Mouse (Mus musculus): ENCODE data around the gene Tmem256. TPM values are rescaled to one million over a fixed set of nuclear protein-coding genes. Genes with fewer than 3 reads are reported as not detected.
A peak's percentile ranks its signal among the peaks of the same experiment; 100 is the strongest.

The Tmem256 gene
- polyA plus RNA-seq, 1 experiment from 2014 or later = 395 TPM

- Histone ChIP-seq H3K9me3 (ENCODE audit: low read length) (no peaks in the 10 kb centered on the region), H3K4me3 (ENCODE audit: low read depth, low read length) (peak overlapping the region; percentile 82), H3K27me3 (replicated peaks; ENCODE audit: insufficient read depth, low read length) (no peaks in the 10 kb centered on the region), H3K4me1 (ENCODE audit: insufficient read depth, low read depth, low read length) (peaks cover 15% of the 10 kb centered on the region; the same call in 1 of the 2 replicates), H3K27ac (ENCODE audit: low read length) (peak overlapping the region; percentile 92), H3K4me2 (replicated peaks; ENCODE audit: low read depth, low read length) (peak overlapping the region; percentile 81), H3K36me3 (ENCODE audit: insufficient read depth, low read length) (peaks cover 24% of the 10 kb centered on the region), H3K9ac (replicated peaks; ENCODE audit: low read depth) (peak overlapping the region; percentile 72)
- WGBS = 8% methylated on average over 37 of the region's 37 CpGs
- ATAC-seq = peak; percentile 44
- TF ChIP-seq CTCF (IDR thresholded peaks at IDR 0.05) = no peak
- TF ChIP-seq EP300 (IDR thresholded peaks at IDR 0.05) = no peak
- DNase-seq (ENCODE audit: low spot score) = peak; percentile 67
Observed at GRCm38 (mm10) chr11:69846738-69847688, 8.7 kb downstream of the Tmem256 start.

DNA sequence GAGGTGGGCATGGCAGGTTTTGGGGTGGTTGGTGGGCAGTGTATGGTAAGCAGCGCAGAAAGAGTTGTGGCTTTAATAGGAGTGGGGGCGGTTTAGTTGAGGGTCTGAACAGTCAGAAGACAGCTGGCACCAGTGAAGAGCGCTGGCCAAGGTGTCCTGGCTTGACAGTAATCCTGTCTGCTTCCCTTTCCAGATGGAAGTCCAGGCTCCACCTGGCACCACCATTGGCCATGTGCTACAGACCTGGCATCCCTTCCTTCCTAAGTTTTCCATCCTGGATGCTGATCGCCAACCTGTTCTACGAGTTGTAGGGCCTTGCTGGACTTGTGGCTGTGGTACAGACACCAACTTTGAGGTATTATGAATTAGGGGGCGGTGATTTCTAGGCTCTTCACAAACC is 9.7 kb downstream of the Tmem256 start:
- H3K4me1 ChIP-seq (ENCODE audit: insufficient read depth, low read depth, low read length) = peaks cover 16% of the 10 kb centered on the region; the same call in 1 of the 2 replicates
- H3K27me3 ChIP-seq (replicated peaks; ENCODE audit: insufficient read depth, low read length) = no peaks in the 10 kb centered on the region
- no peak for TF ChIP-seq EP300 (IDR thresholded peaks at IDR 0.05)
- no peak overlapping the region for H3K4me3 ChIP-seq (ENCODE audit: low read depth, low read length)
- ATAC-seq = no peak
- H3K27ac ChIP-seq (ENCODE audit: low read length) = no peak overlapping the region
- H3K4me2 ChIP-seq (replicated peaks; ENCODE audit: low read depth, low read length) = peak overlapping the region; percentile 81; the same call in 1 of the 2 replicates
- H3K9ac ChIP-seq (replicated peaks; ENCODE audit: low read depth) = no peak overlapping the region
- peaks cover 24% of the 10 kb centered on the region for H3K36me3 ChIP-seq (ENCODE audit: insufficient read depth, low read length)
- H3K9me3 ChIP-seq (ENCODE audit: low read length) = no peaks in the 10 kb centered on the region
- WGBS = 94% methylated on average over 6 of the region's 6 CpGs
- DNase-seq (ENCODE audit: low spot score) = no peak

- Histone ChIP-seq H3K36me3 (ENCODE audit: insufficient read depth, low read length) (peaks cover 24% of the 10 kb centered on the region), H3K9ac (replicated peaks; ENCODE audit: low read depth) (no peak overlapping the region), H3K4me1 (ENCODE audit: insufficient read depth, low read depth, low read length) (peaks cover 18% of the 10 kb centered on the region; the same call in 1 of the 2 replicates), H3K9me3 (ENCODE audit: low read length) (no peaks in the 10 kb centered on the region), H3K27ac (ENCODE audit: low read length) (peak overlapping the region; percentile 26; the same call in 1 of the 2 replicates), H3K4me2 (replicated peaks; ENCODE audit: low read depth, low read length) (no peak overlapping the region), H3K4me3 (ENCODE audit: low read depth, low read length) (no peak overlapping the region), H3K27me3 (replicated peaks; ENCODE audit: insufficient read depth, low read length) (no peaks in the 10 kb centered on the region)
- 71% methylated on average over 9 of the region's 9 CpGs for WGBS
- ATAC-seq = no peak
- DNase-seq (ENCODE audit: low spot score) = no peak
- no peak for TF ChIP-seq EP300 (IDR thresholded peaks at IDR 0.05)
- no peak for TF ChIP-seq CTCF (IDR thresholded peaks at IDR 0.05)
Observed at GRCm38 (mm10) chr11:69849128-69849527, 10.8 kb downstream of the Tmem256 start.

GRCm38 (mm10) chr11:69849884-69850283 is 11.6 kb downstream of the Tmem256 start:
- WGBS = 85% methylated on average over 15 of the region's 15 CpGs
- TF ChIP-seq CTCF (IDR thresholded peaks at IDR 0.05) (no peak), EP300 (IDR thresholded peaks at IDR 0.05) (no peak)
- ATAC-seq (no peak), DNase-seq (ENCODE audit: low spot score) (no peak)
- Histone ChIP-seq H3K9ac (replicated peaks; ENCODE audit: low read depth) (no peak overlapping the region), H3K4me3 (ENCODE audit: low read depth, low read length) (no peak overlapping the region), H3K4me2 (replicated peaks; ENCODE audit: low read depth, low read length) (no peak overlapping the region), H3K36me3 (ENCODE audit: insufficient read depth, low read length) (peaks cover 24% of the 10 kb centered on the region), H3K4me1 (ENCODE audit: insufficient read depth, low read depth, low read length) (peaks cover 18% of the 10 kb centered on the region; the same call in 1 of the 2 replicates), H3K27ac (ENCODE audit: low read length) (no peak overlapping the region), H3K9me3 (ENCODE audit: low read length) (no peaks in the 10 kb centered on the region), H3K27me3 (replicated peaks; ENCODE audit: insufficient read depth, low read length) (no peaks in the 10 kb centered on the region)

DNA sequence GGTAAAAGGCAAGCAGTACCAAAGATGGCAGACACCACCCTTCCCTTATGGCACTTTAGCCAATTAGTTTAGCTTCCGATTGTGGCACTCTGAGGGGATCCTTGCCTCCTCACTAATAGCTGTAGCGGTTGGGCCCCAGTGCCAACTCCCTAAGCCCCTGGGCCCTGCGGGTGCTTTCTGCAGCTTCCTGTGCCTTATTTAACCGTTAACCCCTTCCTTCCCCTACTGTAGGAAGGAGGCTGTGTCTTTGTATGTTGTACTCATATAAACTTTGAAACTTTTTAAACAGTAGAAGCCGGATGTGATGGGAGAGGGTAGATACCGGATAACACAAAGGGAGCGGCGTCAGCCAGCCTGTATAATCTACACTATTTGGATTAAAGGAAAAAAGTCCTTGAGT is 12.4 kb downstream of the Tmem256 start:
- no peak for ATAC-seq
- Histone ChIP-seq H3K4me2 (replicated peaks; ENCODE audit: low read depth, low read length) (no peak overlapping the region), H3K9me3 (ENCODE audit: low read length) (no peaks in the 10 kb centered on the region), H3K9ac (replicated peaks; ENCODE audit: low read depth) (no peak overlapping the region), H3K27me3 (replicated peaks; ENCODE audit: insufficient read depth, low read length) (no peaks in the 10 kb centered on the region), H3K36me3 (ENCODE audit: insufficient read depth, low read length) (peaks cover 24% of the 10 kb centered on the region), H3K4me1 (ENCODE audit: insufficient read depth, low read depth, low read length) (peaks cover 14% of the 10 kb centered on the region; the same call in 1 of the 2 replicates), H3K27ac (ENCODE audit: low read length) (no peak overlapping the region), H3K4me3 (ENCODE audit: low read depth, low read length) (no peak overlapping the region)
- TF ChIP-seq EP300 (IDR thresholded peaks at IDR 0.05) (no peak), CTCF (IDR thresholded peaks at IDR 0.05) (no peak)
- no peak for DNase-seq (ENCODE audit: low spot score)
- 59% methylated on average over 8 of the region's 8 CpGs for WGBS

DNA sequence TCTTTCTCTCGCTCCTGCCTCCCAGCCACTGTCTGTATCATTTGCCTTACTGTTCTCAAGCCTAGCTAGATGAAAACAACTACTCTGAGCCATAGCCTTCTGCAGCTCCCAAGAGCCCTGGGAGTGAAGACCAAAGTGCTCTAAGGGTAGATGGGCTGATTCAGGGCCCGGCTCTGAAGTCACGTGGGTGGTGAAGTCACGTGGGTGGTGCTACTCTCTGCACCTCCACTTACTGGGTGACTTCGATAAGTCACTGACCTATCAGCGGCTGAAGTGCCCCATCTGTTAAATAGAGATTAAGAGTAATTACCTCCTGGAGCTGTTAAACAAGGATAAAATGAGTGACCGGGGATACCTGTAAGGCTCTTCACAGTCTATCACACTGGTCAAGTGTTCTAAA is 15.7 kb downstream of the Tmem256 start:
- H3K27me3 ChIP-seq (replicated peaks; ENCODE audit: insufficient read depth, low read length) = no peaks in the 10 kb centered on the region
- H3K4me3 ChIP-seq (ENCODE audit: low read depth, low read length) = no peak overlapping the region
- no peak overlapping the region for H3K4me2 ChIP-seq (replicated peaks; ENCODE audit: low read depth, low read length)
- WGBS = 48% methylated on average over 7 of the region's 7 CpGs
- no peak overlapping the region for H3K27ac ChIP-seq (ENCODE audit: low read length)
- peaks cover 16% of the 10 kb centered on the region for H3K36me3 ChIP-seq (ENCODE audit: insufficient read depth, low read length)
- no peak overlapping the region for H3K9ac ChIP-seq (replicated peaks; ENCODE audit: low read depth)
- H3K4me1 ChIP-seq (ENCODE audit: insufficient read depth, low read depth, low read length) = 0 out of 2 replicates have a peak, but pooled peaks cover 3% of the 10 kb centered on the region
- TF ChIP-seq EP300 (IDR thresholded peaks at IDR 0.05) (no peak), CTCF (IDR thresholded peaks at IDR 0.05) (no peak)
- peak; percentile 29 for ATAC-seq
- DNase-seq (ENCODE audit: low spot score) = no peak
- no peaks in the 10 kb centered on the region for H3K9me3 ChIP-seq (ENCODE audit: low read length)
